ENCODE assay signal across 10 mouse cellular contexts in genomic region chr17:25942597-25943151, GRCm38 (mm10). TPM values are rescaled to one million over a fixed set of nuclear protein-coding genes. Genes with fewer than 3 reads are reported as not detected.
DNase-seq lines count a peak whose midpoint lies in the region; ATAC-seq and TF ChIP-seq lines count a peak whose summit lies in the region.
"Had no signal": no experiment of that assay in that cellular context is flagged by ENCODE, and none has a peak within 500 bp of the region (broad histone marks: within the 10 kb centered on the region; RNA-seq: fewer than 3 reads in every experiment).

No protein-coding gene starts in this region.

- peaks cover 4 to 18% of the 10 kb centered on the region in 2 experiments for H3K36me3 ChIP-seq in CH12.LX (replicated peaks in 1 of 2; ENCODE audit: control insufficient read depth in 1 of 2, insufficient read depth in 1 of 2, low read length in 1 of 2)
- H3K36me3 ChIP-seq in embryonic facial prominence, embryonic 15.5 days = no peaks in the 10 kb centered on the region
- H3K36me3 ChIP-seq in macrophage (ENCODE audit: inconsistent target) = 0 out of 2 replicates have a peak, but pooled peaks cover 1% of the 10 kb centered on the region
- peaks cover under 1% of the 10 kb centered on the region; the same call in 1 of the 2 replicates for H3K36me3 ChIP-seq in kidney, embryonic 14.5 days (ENCODE audit: control insufficient read depth, insufficient read depth, low read length)

- peaks cover 16% of the 10 kb centered on the region for H3K79me2 ChIP-seq in CH12.LX (replicated peaks; ENCODE audit: control insufficient read depth, extremely low read depth, insufficient read depth, poor library complexity, severe bottlenecking)
- H3K79me2 ChIP-seq in macrophage (ENCODE audit: inconsistent target) = peaks cover 34% of the 10 kb centered on the region

- TF ChIP-seq RAD21 in CH12.LX (IDR thresholded peaks at IDR 0.05; ENCODE audit: low read depth, low read length) = no peak

- intact Hi-C loops in gastrocnemius, adult 2 months (cut with DNase I) = no loop called here

- H3K4me2 ChIP-seq in CH12.LX (ENCODE audit: insufficient read depth, low read depth, poor library complexity, severe bottlenecking) = peak overlapping the region; percentile 6; the same call in 1 of the 2 replicates
- peak overlapping the region; percentile 62 for H3K4me2 ChIP-seq in embryonic facial prominence, embryonic 15.5 days (replicated peaks)
- no peak overlapping the region for H3K4me2 ChIP-seq in kidney, embryonic 14.5 days (replicated peaks; ENCODE audit: low read depth, low read length)

- peak overlapping the region; percentile 99; the same call in 1 of the 2 replicates for H3K9ac ChIP-seq in CH12.LX (ENCODE audit: insufficient read depth, low read depth)
- H3K9ac ChIP-seq in embryonic facial prominence, embryonic 15.5 days = no peak overlapping the region
- H3K9ac ChIP-seq in kidney, embryonic 14.5 days (ENCODE audit: low read depth, low read length) = no peak overlapping the region

- no peak for TF ChIP-seq CTCF in gastrocnemius, adult 2 months (IDR thresholded peaks at IDR 0.05)
- TF ChIP-seq CTCF in CH12.LX (conservative IDR thresholded peaks at IDR 0.05 in 1 of 2, IDR thresholded peaks at IDR 0.05 in 1 of 2; ENCODE audit: low read depth in 2 of 2, low read length in 2 of 2) = no peak

- no peak for TF ChIP-seq POLR2A in CH12.LX (IDR thresholded peaks at IDR 0.05; ENCODE audit: low read depth, low read length)

- in situ Hi-C loops in CH12.LX (cut with MboI; ENCODE audit: low pct_ligation_motif_present, low pct_unique_long_range_greater_than_20kb, low sequenced_read_pairs) = no loop called here

- dilution Hi-C loops in CH12.LX (cut with MboI; ENCODE audit: extremely low pct_ligation_motif_present, extremely low pct_unique_long_range_greater_than_20kb, low sequenced_read_pairs) = no loop called here

- TF ChIP-seq EP300 in CH12.LX (IDR thresholded peaks at IDR 0.05; ENCODE audit: low read length) = no peak

- peak overlapping the region; percentile 76; the same call in 1 of the 2 replicates for H3K4me3 ChIP-seq in gastrocnemius, adult 2 months
- no peak overlapping the region for H3K4me3 ChIP-seq in CH12.LX (replicated peaks in 1 of 3; ENCODE audit: low read depth in 2 of 3, low read length in 2 of 3, poor library complexity in 1 of 3)
- H3K4me3 ChIP-seq in embryonic facial prominence, embryonic 15.5 days (replicated peaks) = no peak overlapping the region
- H3K4me3 ChIP-seq in macrophage (ENCODE audit: inconsistent target) = no peak overlapping the region
- no peak overlapping the region for H3K4me3 ChIP-seq in kidney, embryonic 14.5 days (ENCODE audit: low read length)

- H3K27ac ChIP-seq in gastrocnemius, adult 2 months = peak overlapping the region; percentile 94
- H3K27ac ChIP-seq in CH12.LX (ENCODE audit: insufficient read depth, low read depth) (no peak overlapping the region), macrophage (peak overlapping the region; percentile 52; the same call in 1 of the 2 replicates)
- H3K27ac ChIP-seq in embryonic facial prominence, embryonic 15.5 days (replicated peaks) = peak overlapping the region; percentile 88; the same call in 1 of the 2 replicates
- no peak overlapping the region; the same call in 1 of the 2 replicates for H3K27ac ChIP-seq in kidney, embryonic 14.5 days (ENCODE audit: low read depth, low read length)

- no peak for DNase-seq in gastrocnemius, adult 2 months
- DNase-seq in gastrocnemius, adult 18-20 months (ENCODE audit: low spot score) = no peak
- no peak for DNase-seq in CH12.LX (ENCODE audit: extremely low read depth)
- no peak for DNase-seq in natural killer cell, adult 2 months (ENCODE audit: low spot score in 2 of 2)
- no peak for DNase-seq in kidney, postnatal 4 days

- H3K27me3 ChIP-seq in CH12.LX (replicated peaks) = peaks cover 19% of the 10 kb centered on the region
- no peaks in the 10 kb centered on the region for H3K27me3 ChIP-seq in embryonic facial prominence, embryonic 15.5 days
- no peaks in the 10 kb centered on the region for H3K27me3 ChIP-seq in kidney, embryonic 14.5 days (ENCODE audit: control insufficient read depth, insufficient read depth, low read length)

- 77% methylated on average over 2 of the region's 2 CpGs for WGBS in embryonic facial prominence, embryonic 15.5 days
- WGBS in macrophage (ENCODE audit: missing documents) = 94% methylated on average over 2 of the region's 2 CpGs
- WGBS in kidney, embryonic 14.5 days = 85% methylated on average over 2 of the region's 2 CpGs

- no peak for ATAC-seq in embryonic facial prominence, embryonic 15.5 days (ENCODE audit: insufficient number of reproducible peaks, low FRiP score, low TSS enrichment, low read depth)
- no peak for ATAC-seq in kidney, embryonic 14.5 days (ENCODE audit: low FRiP score, low TSS enrichment)

- peaks cover 12 to 26% of the 10 kb centered on the region in 2 experiments; a peak in 3 of 4 replicates for H3K4me1 ChIP-seq in CH12.LX (ENCODE audit: control insufficient read depth in 1 of 2, insufficient read depth in 2 of 2)
- H3K4me1 ChIP-seq in embryonic facial prominence, embryonic 15.5 days = peaks cover 23% of the 10 kb centered on the region
- peaks cover 13% of the 10 kb centered on the region for H3K4me1 ChIP-seq in kidney, embryonic 14.5 days (ENCODE audit: control insufficient read depth, insufficient read depth, low read length)

- no peaks in the 10 kb centered on the region for H3K9me3 ChIP-seq in CH12.LX (replicated peaks; ENCODE audit: low read length)
- no peaks in the 10 kb centered on the region for H3K9me3 ChIP-seq in embryonic facial prominence, embryonic 15.5 days (replicated peaks)
- no peaks in the 10 kb centered on the region for H3K9me3 ChIP-seq in kidney, embryonic 14.5 days (ENCODE audit: control insufficient read depth, low read length)

RNA-seq across cellular contexts. Expression of gene Pigq, which starts 2.1 kb away (rescaled TPM):
- total RNA-seq in gastrocnemius, adult 2 months (2021) = 10 to 100 TPM; 21.0 to 28.6 TPM
- total RNA-seq in gastrocnemius, adult 18-20 months (2021) = 10 to 100 TPM; 19.9 to 22.2 TPM
- total RNA-seq in CH12.LX (2012; rRNA removed) (28.1 and 29.2 TPM in 2 replicates), CH12.LX (2014; rRNA removed) (15.1 and 18.5 TPM in 2 replicates)
- polyA plus RNA-seq in CH12.LX (2012; ENCODE audit: insufficient read length, low read depth) (75.0 and 97.2 TPM in 2 replicates), macrophage (2018) (33.1 to 43.2 TPM (median 35.1 TPM) in 3 replicates)
- polyA plus RNA-seq in embryonic facial prominence, embryonic 15.5 days (2015; fragmentation: Nextera tagmentation; extraction: Ambion mirVana) = 51.1 and 58.4 TPM in 2 replicates
- 100 to 1,000 TPM in 1 of 26 experiments, 10 to 100 TPM in 25; 34.6 to 103 (median 67.2) TPM for total RNA-seq in macrophage (2018; cell fraction: chromatin; rRNA removed)
- total RNA-seq in macrophage (2018; cell fraction: cytosol; rRNA removed) = 10 to 100 TPM; 24.0 to 39.3 (median 30.9) TPM
- 100 to 1,000 TPM in 1 of 26 experiments, 10 to 100 TPM in 25; 23.7 to 103 (median 51.1) TPM for total RNA-seq in macrophage (2018; cell fraction: nucleus; rRNA removed)
- 51.5 and 77.2 TPM in 2 replicates for polyA plus RNA-seq in kidney, embryonic 14.5 days (2014; fragmentation: Nextera tagmentation; extraction: Ambion mirVana)

RNA-seq across cellular contexts. Expression of gene Nhlrc4, which starts 2.1 kb away (rescaled TPM):
- not detected for total RNA-seq in gastrocnemius, adult 2 months (2021)
- not detected for total RNA-seq in gastrocnemius, adult 18-20 months (2021)
- not detected in 2 replicates for total RNA-seq in CH12.LX (2012; rRNA removed)
- total RNA-seq in CH12.LX (2014; rRNA removed) = not detected in 2 replicates
- not detected in 2 replicates for polyA plus RNA-seq in CH12.LX (2012; ENCODE audit: insufficient read length, low read depth)
- 2.7 and 5.8 TPM in 2 replicates for polyA plus RNA-seq in embryonic facial prominence, embryonic 15.5 days (2015; fragmentation: Nextera tagmentation; extraction: Ambion mirVana)
- not detected for total RNA-seq in macrophage (2018; cell fraction: chromatin; rRNA removed)
- total RNA-seq in macrophage (2018; cell fraction: cytosol; rRNA removed) = not detected
- not detected for total RNA-seq in macrophage (2018; cell fraction: nucleus; rRNA removed)
- polyA plus RNA-seq in macrophage (2018) = not detected in 3 replicates
- polyA plus RNA-seq in kidney, embryonic 14.5 days (2014; fragmentation: Nextera tagmentation; extraction: Ambion mirVana) = 0.28 and 0.43 TPM in 2 replicates
- total RNA-seq: granulocyte monocyte progenitor cell, adult 5-6 weeks; left cerebral cortex, postnatal 25 days had no signal

RNA-seq across cellular contexts. Expression of gene A930017K11Rik, which starts 9.7 kb away (rescaled TPM):
- not detected for total RNA-seq in gastrocnemius, adult 2 months (2021)
- not detected for total RNA-seq in gastrocnemius, adult 18-20 months (2021)
- total RNA-seq in CH12.LX (2012; rRNA removed) (not detected in 2 replicates), CH12.LX (2014; rRNA removed) (not detected in 2 replicates)
- polyA plus RNA-seq in CH12.LX (2012; ENCODE audit: insufficient read length, low read depth) (not detected in 2 replicates), macrophage (2018) (not detected in 3 replicates)
- 0.24 and 0.28 TPM in 2 replicates for polyA plus RNA-seq in embryonic facial prominence, embryonic 15.5 days (2015; fragmentation: Nextera tagmentation; extraction: Ambion mirVana)
- not detected for total RNA-seq in macrophage (2018; cell fraction: chromatin; rRNA removed)
- not detected for total RNA-seq in macrophage (2018; cell fraction: cytosol; rRNA removed)
- total RNA-seq in macrophage (2018; cell fraction: nucleus; rRNA removed) = under 1 TPM in 1 of 26 experiments, not detected in 25; 0.25 TPM
- polyA plus RNA-seq in kidney, embryonic 14.5 days (2014; fragmentation: Nextera tagmentation; extraction: Ambion mirVana) = 2.8 and 4.4 TPM in 2 replicates
- total RNA-seq: granulocyte monocyte progenitor cell, adult 5-6 weeks had no signal

RNA-seq across cellular contexts. Expression of gene Rab40c, which starts 23.1 kb away (rescaled TPM):
- total RNA-seq in gastrocnemius, adult 2 months (2021) = 1 to 10 TPM; 8.1 to 9.5 TPM
- total RNA-seq in gastrocnemius, adult 18-20 months (2021) = 10 to 100 TPM in 1 of 2 experiments, 1 to 10 TPM in 1; 7.6 to 11.1 TPM
- 6.6 and 8.0 TPM in 2 replicates for total RNA-seq in CH12.LX (2012; rRNA removed)
- 7.9 and 9.2 TPM in 2 replicates for total RNA-seq in CH12.LX (2014; rRNA removed)
- polyA plus RNA-seq in CH12.LX (2012; ENCODE audit: insufficient read length, low read depth) = 14.4 and 14.8 TPM in 2 replicates
- 35.8 and 38.9 TPM in 2 replicates for polyA plus RNA-seq in embryonic facial prominence, embryonic 15.5 days (2015; fragmentation: Nextera tagmentation; extraction: Ambion mirVana)
- 10 to 100 TPM in 19 of 26 experiments, 1 to 10 TPM in 7; 3.7 to 49.3 (median 19.0) TPM for total RNA-seq in macrophage (2018; cell fraction: chromatin; rRNA removed)
- 10 to 100 TPM in 20 of 26 experiments, 1 to 10 TPM in 6; 2.9 to 29.4 (median 21.0) TPM for total RNA-seq in macrophage (2018; cell fraction: cytosol; rRNA removed)
- 10 to 100 TPM in 18 of 26 experiments, 1 to 10 TPM in 8; 3.9 to 51.0 (median 18.0) TPM for total RNA-seq in macrophage (2018; cell fraction: nucleus; rRNA removed)
- polyA plus RNA-seq in macrophage (2018) = 13.7 to 21.8 TPM (median 16.8 TPM) in 3 replicates
- 17.2 and 20.4 TPM in 2 replicates for polyA plus RNA-seq in kidney, embryonic 14.5 days (2014; fragmentation: Nextera tagmentation; extraction: Ambion mirVana)

RNA-seq across cellular contexts. Expression of gene Capn15, which starts 42.9 kb away (rescaled TPM):
- total RNA-seq in gastrocnemius, adult 2 months (2021) = 1 to 10 TPM; 6.0 to 9.4 TPM
- total RNA-seq in gastrocnemius, adult 18-20 months (2021) = 1 to 10 TPM; 4.4 to 6.5 TPM
- total RNA-seq in CH12.LX (2012; rRNA removed) (6.0 and 7.5 TPM in 2 replicates), CH12.LX (2014; rRNA removed) (1.5 and 2.1 TPM in 2 replicates)
- polyA plus RNA-seq in CH12.LX (2012; ENCODE audit: insufficient read length, low read depth) (11.4 and 11.5 TPM in 2 replicates), macrophage (2018) (5.2 to 13.5 TPM (median 5.9 TPM) in 3 replicates)
- 24.5 and 29.8 TPM in 2 replicates for polyA plus RNA-seq in embryonic facial prominence, embryonic 15.5 days (2015; fragmentation: Nextera tagmentation; extraction: Ambion mirVana)
- total RNA-seq in macrophage (2018; cell fraction: chromatin; rRNA removed) = 10 to 100 TPM; 14.0 to 88.0 (median 49.6) TPM
- 10 to 100 TPM in 16 of 26 experiments, 1 to 10 TPM in 10; 2.2 to 18.0 (median 12.7) TPM for total RNA-seq in macrophage (2018; cell fraction: cytosol; rRNA removed)
- 10 to 100 TPM in 25 of 26 experiments, 1 to 10 TPM in 1; 7.8 to 62.9 (median 35.7) TPM for total RNA-seq in macrophage (2018; cell fraction: nucleus; rRNA removed)
- 27.1 and 35.3 TPM in 2 replicates for polyA plus RNA-seq in kidney, embryonic 14.5 days (2014; fragmentation: Nextera tagmentation; extraction: Ambion mirVana)

Comparison
In these comparisons a context has a peak if more than half of its experiments do, and no peak if none do; other contexts are left out.
1. H3K27ac ChIP-seq: peak in gastrocnemius, adult 2 months (single experiment), embryonic facial prominence, embryonic 15.5 days (single experiment) and macrophage (single experiment); none in CH12.LX (single experiment) and kidney, embryonic 14.5 days (single experiment).